Mouse (Mus musculus): ENCODE measurements around the gene Agbl4.

- TF ChIP-seq TCF12 (IDR thresholded peaks at IDR 0.05; ENCODE audit: insufficient read depth, poor library complexity, severe bottlenecking) (no peak), POLR2A (IDR thresholded peaks at IDR 0.05; ENCODE audit: insufficient read length, low read depth) (no peak), POLR2AphosphoS2 (IDR thresholded peaks at IDR 0.05; ENCODE audit: insufficient read length, low read depth) (no peak), E2F4 (IDR thresholded peaks at IDR 0.05; ENCODE audit: insufficient read depth) (no peak), MAX (IDR thresholded peaks at IDR 0.05; ENCODE audit: low read depth) (no peak), MYOD1 (IDR thresholded peaks at IDR 0.05; ENCODE audit: control insufficient read depth in 1 of 3, insufficient read length in 2 of 3, low read depth in 2 of 3) (no peak), TCF3 (IDR thresholded peaks at IDR 0.05; ENCODE audit: insufficient read length, low read depth) (no peak), SRF (IDR thresholded peaks at IDR 0.05; ENCODE audit: control insufficient read depth, insufficient read length, low read depth) (no peak), REST (IDR thresholded peaks at IDR 0.05; ENCODE audit: insufficient read depth, insufficient read length) (no peak)
Observed at GRCm38 (mm10) chr4:111441709-111442108, 1044.2 kb downstream of the Agbl4 start.
